Mouse (Mus musculus) gastrocnemius, postnatal 36 days (tissue): ENCODE measurements around the gene E130114P18Rik. TPM values are rescaled to one million over a fixed set of nuclear protein-coding genes. Genes with fewer than 3 reads are reported as not detected.

Source experiments
- DNase-seq, 2 experiments: peaks; one replicate each; pipeline ENCODE4 v3.0.0; 2022
- intact Hi-C: fragments of 180-260 bp; cut with DNase I; formaldehyde crosslinking; loops from one replicate; pipeline ENCODE4 v1.15.1; 2025
- total RNA-seq, 2 experiments: library from RNA; stranded (reverse); gene quantifications; 2 replicates each; pipeline ENCODE4 v1.2.3; 2021

E130114P18Rik gene
- total RNA-seq, 2 experiments from 2014 or later = 0.26 TPM; not detected in 1

GRCm38 (mm10) chr4:97669808-97670207 is 108.1 kb downstream of the E130114P18Rik start:
- no peak for DNase-seq
- intact Hi-C loops = no loop called here

- intact Hi-C loops = no loop called here
- no peak for DNase-seq
These were observed 112.5 kb downstream of the E130114P18Rik start for GRCm38 (mm10) chr4:97665428-97665755.

- intact Hi-C loops = no loop called here
These were observed 113.0 kb downstream of the E130114P18Rik start for GRCm38 (mm10) chr4:97664738-97665427.

GRCm38 (mm10) chr4:97663922-97664321 is 114.0 kb downstream of the E130114P18Rik start:
- DNase-seq = no peak
- intact Hi-C loops = no loop called here

More at GRCm38 (mm10) chr4:97664738-97665427, 113.0 kb downstream of the E130114P18Rik start:
- DNase-seq = no peak

- intact Hi-C loops = no loop called here
- DNase-seq = no peak
These were observed 115.0 kb downstream of the E130114P18Rik start for GRCm38 (mm10) chr4:97662841-97663240.

GRCm38 (mm10) chr4:97661611-97662273 is 116.1 kb downstream of the E130114P18Rik start:
- intact Hi-C loops = no loop called here
- no peak for DNase-seq

- DNase-seq = no peak
- intact Hi-C loops = no loop called here
These were observed 120.3 kb downstream of the E130114P18Rik start for GRCm38 (mm10) chr4:97657586-97657985.

- DNase-seq = no peak
- intact Hi-C loops = no loop called here
These were observed 128.3 kb downstream of the E130114P18Rik start for GRCm38 (mm10) chr4:97649626-97650015.

GRCm38 (mm10) chr4:97648825-97649625 is 128.9 kb downstream of the E130114P18Rik start:
- DNase-seq = no peak
- intact Hi-C loops = no loop called here

GRCm38 (mm10) chr4:97648436-97648707 is 129.5 kb downstream of the E130114P18Rik start:
- intact Hi-C loops = no loop called here

GRCm38 (mm10) chr4:97647700-97648435 is 130.0 kb downstream of the E130114P18Rik start:
- intact Hi-C loops = no loop called here
- DNase-seq = peak in 1 of 2 experiments; percentile 14

More at GRCm38 (mm10) chr4:97648436-97648707, 129.5 kb downstream of the E130114P18Rik start:
- DNase-seq = no peak

GRCm38 (mm10) chr4:97647236-97647635 is 130.6 kb downstream of the E130114P18Rik start:
- intact Hi-C loops = no loop called here
- no peak for DNase-seq

- intact Hi-C loops = no loop called here
- DNase-seq = no peak
These were observed 137.5 kb downstream of the E130114P18Rik start for GRCm38 (mm10) chr4:97640385-97640784.

- DNase-seq = no peak
- intact Hi-C loops = no loop called here
These were observed 141.3 kb downstream of the E130114P18Rik start for GRCm38 (mm10) chr4:97636569-97636968.

GRCm38 (mm10) chr4:97635757-97636292 is 142.1 kb downstream of the E130114P18Rik start:
- intact Hi-C loops = no loop called here
- DNase-seq = no peak

- no peak for DNase-seq
- intact Hi-C loops = no loop called here
These were observed 142.6 kb downstream of the E130114P18Rik start for GRCm38 (mm10) chr4:97635296-97635755.

- DNase-seq = no peak
- intact Hi-C loops = loop anchor here (5.0 to 10.0 kb wide), 2 partner anchors 64 to 118 kb away; no protein-coding TSS in a partner anchor
These were observed 148.8 kb downstream of the E130114P18Rik start for GRCm38 (mm10) chr4:97628881-97629605.

- DNase-seq = no peak
- intact Hi-C loops = loop anchor here (5.0 to 10.0 kb wide), 2 partner anchors 61 to 121 kb away; no protein-coding TSS in a partner anchor
These were observed 151.7 kb downstream of the E130114P18Rik start for GRCm38 (mm10) chr4:97626002-97626720.

GRCm38 (mm10) chr4:97623165-97623564 is 154.7 kb downstream of the E130114P18Rik start:
- DNase-seq = no peak
- intact Hi-C loops = loop anchor here (10.0 kb wide), 1 partner anchor 58 kb away; no protein-coding TSS in a partner anchor
